Mouse (Mus musculus): ENCODE results near the gene Slc22a15.

Gene Slc22a15

DNA sequence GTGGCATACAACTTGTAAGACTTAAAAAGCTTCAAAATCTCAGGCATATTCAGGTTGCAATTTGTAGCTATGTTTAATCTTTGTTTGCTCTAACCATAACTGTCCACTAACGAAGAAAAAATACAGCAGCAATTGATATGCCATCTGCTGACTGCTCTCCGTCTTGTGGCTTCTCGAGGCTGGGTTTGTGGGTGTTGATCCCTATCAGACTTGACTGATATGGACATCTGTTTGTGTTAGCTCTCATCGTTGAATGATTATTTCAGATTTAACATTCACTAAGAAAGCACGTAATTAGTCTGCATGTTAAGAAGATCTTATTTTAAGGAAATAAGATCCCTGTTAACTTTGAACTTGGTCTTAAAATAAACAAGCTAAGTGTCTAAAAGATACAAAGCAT is 7.7 kb downstream of the Slc22a15 start:
- DNase-seq (ENCODE audit: low spot score in 2 of 2), result no peak

DNA sequence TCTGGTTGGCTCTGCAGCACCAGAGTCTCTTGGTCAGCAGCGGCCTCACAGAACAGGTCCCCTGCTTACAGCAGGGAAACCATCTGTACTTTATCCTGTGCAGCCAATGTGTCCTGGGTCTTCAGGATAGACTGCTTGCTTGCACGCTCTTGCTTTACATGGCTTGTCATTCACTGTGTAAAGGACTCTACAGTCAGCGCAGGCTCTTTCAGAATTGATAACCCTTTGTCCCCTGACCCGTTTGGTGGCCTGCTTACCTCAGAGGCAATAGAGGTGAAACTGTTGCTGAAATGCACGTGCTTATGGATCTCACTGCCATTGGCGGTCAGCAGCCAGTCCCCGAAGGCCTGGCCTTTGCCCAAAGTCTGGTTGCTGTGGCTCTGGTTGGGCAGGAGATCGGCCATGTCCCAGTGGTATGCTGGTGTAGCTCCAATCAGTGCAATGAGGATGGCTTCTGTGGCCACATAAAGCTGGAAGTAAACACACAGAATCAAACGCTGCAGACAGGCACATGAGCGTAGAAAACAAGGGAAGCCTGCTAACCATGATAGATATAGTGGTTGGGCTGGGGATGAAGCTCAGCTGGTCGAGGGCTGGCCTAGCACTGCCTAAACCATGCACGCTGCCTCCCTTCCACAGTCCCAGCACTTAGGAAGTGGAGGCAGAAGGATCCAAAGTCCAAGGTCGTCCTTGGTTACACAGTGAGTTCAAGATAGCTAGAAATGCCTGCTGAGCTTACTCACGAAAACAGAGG is 9.0 kb downstream of the Slc22a15 start:
- no peak for DNase-seq (ENCODE audit: low spot score in 2 of 2)

DNA sequence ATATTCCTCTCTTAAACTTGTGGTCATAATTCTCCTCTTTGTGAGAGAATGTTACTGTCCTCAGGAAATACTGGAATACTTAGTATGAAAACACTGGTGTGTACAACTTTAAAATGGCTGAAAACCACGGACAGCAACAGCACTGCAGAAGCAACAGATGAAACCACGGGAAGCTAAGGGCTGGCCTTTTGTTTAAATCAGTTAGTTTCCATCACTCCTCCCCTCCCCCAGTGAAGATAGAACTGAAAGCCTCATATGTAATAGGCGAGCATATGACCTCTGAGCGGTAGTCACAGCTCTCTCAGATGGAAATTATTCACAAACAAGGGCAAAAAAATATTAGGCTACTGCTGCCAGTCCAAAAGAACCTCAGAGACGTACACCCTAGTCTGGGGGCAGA is 10.0 kb downstream of the Slc22a15 start:
- DNase-seq (ENCODE audit: low spot score in 2 of 2), result no peak

DNA sequence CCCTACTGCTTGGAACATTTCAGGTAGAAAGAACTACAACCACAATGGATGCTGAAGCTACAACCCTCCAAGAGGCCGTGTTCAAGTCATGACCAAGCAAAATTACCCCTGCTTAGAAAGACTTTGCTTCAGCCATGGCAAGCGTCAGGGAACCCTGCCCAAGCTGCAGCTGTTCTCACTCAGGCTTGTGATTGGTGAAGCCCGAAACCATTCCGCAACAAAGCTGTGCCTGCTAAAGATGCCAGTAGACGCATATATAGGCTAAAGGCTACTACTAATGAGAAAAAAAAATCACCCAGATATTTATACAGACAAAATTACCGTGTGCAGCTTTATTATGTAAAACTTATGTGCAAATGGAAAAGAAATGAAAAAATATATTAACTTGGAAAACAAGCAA is 12.2 kb downstream of the Slc22a15 start:
- DNase-seq (ENCODE audit: low spot score in 2 of 2), result no peak

DNA sequence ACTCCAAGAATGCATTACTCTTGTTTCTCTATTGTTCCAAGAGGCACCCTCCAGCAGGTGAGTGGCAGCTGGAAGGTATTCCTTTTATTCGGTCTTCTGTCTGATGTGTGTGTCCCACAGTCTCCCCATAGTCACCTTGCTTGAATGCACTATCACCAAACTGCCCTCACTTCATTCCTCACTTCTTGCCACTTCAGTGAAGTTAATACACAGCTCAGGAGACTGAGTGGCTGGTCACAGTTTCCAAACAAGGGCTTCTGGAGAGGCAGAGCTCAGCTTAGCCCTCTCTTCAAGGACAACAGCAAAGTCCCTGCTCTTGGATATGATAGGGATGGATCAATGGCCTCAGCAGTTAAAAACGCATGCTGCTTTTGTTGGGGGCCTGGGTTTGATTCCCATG is 17.2 kb downstream of the Slc22a15 start:
- DNase-seq (ENCODE audit: low spot score in 2 of 2), result no peak

DNA sequence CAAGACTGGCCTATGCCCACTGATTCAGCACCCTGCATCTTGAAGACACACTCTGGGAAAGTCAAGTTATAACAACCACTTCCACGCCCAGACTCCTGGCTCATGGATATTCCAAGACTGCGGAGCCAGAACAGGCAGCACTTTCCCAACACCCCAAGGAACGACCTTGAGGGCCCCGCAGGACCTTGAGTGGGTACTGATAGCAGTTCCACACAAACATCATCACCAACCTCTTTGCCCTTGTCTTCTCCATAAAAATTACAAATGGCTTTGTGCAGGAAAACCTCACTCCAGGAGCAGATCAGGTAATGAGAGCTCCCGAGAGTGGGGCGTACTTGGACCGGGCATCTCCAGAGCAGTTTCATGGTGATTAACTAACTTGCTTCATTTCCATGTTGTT is 19.5 kb downstream of the Slc22a15 start:
- DNase-seq (ENCODE audit: low spot score in 2 of 2), result no peak

DNA sequence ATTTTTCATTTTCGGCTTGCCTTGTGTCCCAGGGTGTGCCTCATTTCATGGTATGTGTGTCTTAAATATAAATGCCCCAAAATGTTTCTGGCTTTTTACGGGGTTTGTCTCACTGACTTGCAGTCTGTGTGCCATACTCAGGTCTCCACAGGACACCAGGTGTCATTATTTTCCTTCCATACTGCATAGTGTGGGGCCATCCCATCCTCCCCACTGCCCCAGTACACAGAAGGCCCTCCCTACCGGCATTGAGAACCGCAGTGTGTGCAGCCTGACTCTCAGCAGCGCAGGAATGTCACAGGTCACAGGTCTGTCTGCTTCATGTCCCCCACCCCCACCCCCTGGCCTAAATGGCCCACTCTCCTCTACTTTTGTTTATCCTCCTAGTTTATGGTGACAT is 21.2 kb downstream of the Slc22a15 start:
- no peak for DNase-seq (ENCODE audit: low spot score in 2 of 2)

DNA sequence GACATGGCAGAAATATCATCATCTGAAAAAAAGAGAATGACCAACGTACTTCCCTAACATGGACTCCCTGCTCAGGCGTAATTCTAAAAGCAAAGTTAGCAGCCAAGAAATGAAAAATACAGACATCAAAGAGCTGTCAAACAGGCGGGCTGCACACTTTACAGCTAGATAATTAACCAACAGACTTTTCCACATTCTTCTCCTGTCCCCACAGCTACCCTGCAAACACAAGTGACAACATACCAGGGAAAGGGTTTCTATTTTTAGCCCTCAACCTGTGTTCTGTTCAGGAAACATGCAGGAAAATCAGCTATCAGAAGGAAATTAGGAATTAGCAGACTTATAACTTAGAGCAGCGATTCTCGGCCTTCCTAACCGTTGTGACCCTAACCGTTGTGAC is 21.9 kb downstream of the Slc22a15 start:
- no peak for DNase-seq (ENCODE audit: low spot score in 2 of 2)

DNA sequence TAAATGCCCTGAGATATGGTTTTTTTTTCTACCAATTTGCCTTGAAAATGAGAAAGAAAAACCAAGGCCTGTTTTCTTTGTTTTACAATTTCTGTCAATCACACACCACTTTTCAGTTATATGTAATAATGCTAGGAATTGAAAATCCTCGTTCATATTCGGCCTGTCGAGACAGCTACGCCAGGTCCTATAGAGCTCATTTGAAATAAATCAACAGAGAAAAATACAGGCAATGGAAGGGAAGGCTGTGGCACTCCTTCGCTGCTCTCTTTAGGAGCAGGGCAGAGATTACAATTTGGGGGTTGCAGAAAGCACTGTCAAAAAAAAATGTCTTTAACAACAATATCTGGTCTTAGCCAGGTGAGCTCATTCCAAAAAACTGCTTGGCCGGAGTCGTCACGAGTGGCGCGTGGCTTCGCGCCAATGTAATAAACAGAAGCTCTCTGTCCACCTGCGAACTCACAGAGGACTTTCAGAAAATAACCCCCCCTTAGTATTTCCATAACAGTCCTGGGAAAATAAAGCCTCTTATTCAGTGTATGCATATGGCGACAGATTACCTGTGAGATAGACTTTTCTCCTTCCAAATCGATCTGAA is 26.8 kb downstream of the Slc22a15 start:
- DNase-seq (ENCODE audit: low spot score in 2 of 2), result no peak

DNA sequence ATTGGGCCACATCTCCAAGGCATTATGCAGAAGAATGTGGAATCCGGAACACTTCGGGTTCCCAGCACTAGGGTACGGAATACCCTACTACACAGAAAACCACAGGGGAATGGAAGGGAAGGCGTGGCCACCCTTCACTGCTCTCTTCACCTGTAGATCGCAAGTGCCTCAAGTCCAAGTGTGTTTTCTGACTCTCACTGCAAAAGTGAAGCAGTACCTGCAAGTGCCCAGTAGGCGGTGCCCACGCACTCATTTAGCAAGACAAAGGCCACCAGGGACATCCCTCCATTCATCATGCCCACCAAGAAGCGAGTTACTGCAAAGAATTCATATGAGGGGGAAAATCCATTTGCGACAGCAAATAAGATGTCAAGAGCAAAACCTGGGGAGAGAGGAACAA is 27.4 kb downstream of the Slc22a15 start:
- DNase-seq (ENCODE audit: low spot score in 2 of 2), result peak; percentile 20 to 55

DNA sequence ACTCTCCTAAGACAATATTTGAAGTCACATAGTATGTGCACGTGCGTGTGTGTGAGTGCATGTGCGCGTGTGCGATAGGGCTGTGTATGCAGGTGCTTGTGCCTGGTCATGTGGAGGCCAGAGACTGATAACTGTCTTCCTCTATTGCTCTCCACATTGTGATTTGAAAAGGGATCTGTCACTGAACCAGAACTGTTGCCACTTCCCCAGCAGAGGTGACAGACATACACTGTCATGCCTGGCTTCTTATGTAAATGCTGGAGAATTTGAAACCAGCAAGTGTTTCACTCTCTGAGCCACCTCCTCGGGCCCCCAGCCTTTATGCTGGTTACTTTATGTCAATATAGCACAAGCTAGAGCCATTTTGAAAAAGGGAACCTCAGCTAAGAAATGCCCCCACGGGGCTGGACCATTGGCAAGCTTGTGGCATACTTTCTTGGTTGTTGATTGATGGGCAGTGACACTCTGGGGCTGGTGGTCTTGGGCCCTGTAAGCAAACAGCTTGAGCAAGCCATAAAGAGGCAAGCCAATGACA is 28.8 kb downstream of the Slc22a15 start:
- no peak for DNase-seq (ENCODE audit: low spot score in 2 of 2)

DNA sequence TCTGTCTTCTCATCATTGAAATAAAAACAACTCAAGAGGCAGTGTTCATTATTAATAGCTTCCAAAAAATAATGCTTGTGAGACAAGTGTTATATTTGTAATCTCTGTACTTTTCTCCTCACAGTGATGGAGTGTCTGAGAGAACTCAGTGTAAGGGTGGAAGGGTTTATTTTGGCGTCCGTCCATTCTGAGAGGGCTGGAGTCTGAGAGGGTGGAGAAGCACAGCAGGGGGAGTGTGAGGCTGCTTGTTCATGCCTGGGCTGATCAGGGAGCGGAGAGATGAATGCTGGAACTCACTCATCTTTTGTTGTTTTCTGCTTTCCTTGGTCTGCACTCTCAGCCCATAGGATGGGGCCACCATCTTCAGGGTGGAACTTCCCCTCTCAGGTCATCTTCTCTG is 38.7 kb downstream of the Slc22a15 start:
- DNase-seq (ENCODE audit: low spot score in 2 of 2), result no peak

DNA sequence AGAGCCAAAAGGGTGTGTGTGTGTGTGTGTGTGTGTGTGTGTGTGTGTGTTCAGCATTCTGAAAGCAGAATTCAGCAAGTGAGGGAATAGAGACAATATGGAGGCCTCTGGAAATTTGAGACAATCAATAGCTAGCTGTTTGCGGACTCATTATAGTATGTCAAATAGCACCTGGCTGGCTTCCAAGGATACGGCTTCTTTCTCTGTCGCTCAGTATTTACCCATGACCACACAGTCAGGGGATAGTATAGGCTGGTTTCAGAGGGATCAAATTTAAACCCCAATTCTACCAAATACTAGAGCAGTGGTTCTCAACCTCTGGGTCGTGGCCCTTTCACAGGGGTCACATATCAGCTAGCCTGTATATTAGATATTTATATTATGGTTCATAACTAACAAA is 39.2 kb downstream of the Slc22a15 start:
- no peak for DNase-seq (ENCODE audit: low spot score in 2 of 2)

DNA sequence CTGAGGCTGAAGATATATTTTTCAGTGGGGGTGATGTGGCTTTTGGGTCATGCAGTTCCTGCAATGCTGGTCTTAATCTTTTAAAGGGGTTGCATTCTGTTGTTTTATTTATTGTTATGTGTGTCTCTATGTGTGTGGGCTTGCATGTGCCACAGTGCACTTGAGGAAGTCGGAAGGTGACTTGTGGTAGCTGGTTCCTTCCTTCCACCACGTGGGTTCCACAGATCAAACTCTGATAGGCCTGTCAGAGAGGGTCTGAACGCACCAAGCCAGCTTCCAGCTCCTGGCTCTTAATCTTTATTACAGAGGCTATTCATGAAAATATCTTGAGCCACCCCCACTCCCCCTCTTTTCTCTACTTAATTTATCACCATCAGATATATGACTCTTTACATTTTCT is 40.4 kb downstream of the Slc22a15 start:
- no peak for DNase-seq (ENCODE audit: low spot score in 2 of 2)

DNA sequence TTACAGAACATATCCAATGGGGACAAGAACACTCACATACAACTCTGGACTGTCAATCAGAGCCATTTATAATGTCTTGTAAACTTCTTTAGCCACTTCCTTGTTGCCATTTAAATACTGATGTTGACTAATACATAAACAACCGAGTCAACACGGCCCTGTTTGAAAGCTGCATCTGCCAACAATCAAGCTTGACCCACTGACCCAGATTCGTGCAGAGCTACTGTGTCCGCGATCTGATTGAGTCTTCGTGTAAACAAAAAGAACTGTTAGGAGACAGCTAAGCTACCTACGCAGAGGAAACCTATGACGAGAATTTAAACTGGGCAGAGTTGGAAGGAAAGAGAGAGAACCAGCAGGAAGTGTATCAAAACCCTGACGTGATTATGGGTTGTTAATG is 42.5 kb downstream of the Slc22a15 start:
- no peak for DNase-seq (ENCODE audit: low spot score in 2 of 2)

DNA sequence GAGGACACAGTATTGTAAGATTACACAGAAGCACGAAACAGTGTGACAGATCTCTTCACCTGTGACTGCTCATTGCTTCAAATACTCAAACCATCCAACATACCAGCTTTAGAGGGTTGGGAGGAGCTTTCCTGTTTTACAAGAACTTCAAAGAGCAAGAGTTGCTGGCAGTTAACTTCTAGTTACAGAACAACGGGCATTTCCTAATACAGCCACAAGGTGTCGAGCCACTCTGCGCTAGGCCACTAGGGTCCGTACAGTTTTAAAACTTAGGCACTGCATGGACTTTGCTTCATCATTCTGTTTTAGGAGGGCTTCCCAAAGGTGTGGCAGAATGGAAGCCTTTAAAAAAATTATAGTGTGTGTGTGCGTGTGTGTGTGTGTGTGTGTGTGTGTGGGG is 43.4 kb downstream of the Slc22a15 start:
- DNase-seq (ENCODE audit: low spot score in 2 of 2), result no peak

DNA sequence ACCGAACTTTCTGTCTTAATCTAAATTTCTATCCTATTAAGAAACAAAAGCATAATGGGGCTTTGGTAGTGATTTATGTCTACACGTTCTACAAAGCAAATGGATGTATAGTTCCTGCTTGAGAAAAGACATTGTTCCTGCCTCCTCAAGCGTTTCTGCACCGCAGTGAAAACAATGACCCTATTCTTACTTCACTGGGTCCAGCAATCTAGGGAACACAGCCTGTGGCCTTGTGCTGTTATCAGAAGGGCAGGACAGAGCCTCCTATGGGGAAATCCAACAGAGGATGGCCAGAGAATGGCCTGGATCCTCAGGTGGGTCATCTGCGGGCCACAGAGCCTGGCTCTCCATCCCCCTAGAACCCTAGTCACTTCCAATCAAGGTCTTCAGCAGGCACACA is 46.1 kb downstream of the Slc22a15 start:
- no peak for DNase-seq (ENCODE audit: low spot score in 2 of 2)

DNA sequence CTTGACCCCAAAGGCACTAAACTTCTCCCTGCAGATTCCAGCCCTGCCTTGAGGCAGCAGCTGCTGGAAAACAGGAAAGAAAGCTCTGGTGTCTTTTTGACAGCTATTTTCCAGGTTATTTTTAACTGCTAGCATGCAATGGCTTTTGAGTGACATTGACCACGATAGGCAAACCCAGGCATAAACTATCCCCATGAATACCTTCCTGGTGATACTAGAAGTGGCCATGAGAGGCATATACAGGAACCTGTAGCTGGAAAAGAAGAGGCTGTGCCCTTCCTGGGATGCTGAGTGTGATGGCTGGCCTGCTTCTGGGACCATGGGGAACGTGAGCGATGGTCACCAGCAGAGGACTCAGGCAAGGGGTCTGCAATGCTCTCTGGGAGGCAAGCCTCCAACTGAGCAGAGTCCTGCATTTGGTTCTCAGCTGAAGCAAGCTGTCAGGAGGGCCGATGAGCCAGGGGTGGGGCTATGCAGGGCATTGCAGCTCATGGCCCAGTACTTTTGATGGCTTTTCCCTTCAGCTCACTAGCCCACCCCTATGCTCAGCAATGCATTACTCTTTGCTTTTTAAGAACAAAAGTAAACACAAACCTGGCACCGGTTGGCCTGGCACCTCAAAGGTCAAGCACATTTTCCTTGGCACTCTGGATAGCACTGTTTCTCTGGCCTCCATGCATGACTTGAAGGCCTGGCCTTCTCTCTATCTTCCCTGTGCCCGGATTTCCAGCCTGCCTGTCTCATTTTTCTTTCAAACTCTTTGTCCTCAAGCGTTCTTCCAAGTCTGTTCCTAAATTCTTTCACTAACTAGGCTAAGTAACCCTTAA is 47.6 kb downstream of the Slc22a15 start:
- no peak for DNase-seq (ENCODE audit: low spot score in 2 of 2)

DNA sequence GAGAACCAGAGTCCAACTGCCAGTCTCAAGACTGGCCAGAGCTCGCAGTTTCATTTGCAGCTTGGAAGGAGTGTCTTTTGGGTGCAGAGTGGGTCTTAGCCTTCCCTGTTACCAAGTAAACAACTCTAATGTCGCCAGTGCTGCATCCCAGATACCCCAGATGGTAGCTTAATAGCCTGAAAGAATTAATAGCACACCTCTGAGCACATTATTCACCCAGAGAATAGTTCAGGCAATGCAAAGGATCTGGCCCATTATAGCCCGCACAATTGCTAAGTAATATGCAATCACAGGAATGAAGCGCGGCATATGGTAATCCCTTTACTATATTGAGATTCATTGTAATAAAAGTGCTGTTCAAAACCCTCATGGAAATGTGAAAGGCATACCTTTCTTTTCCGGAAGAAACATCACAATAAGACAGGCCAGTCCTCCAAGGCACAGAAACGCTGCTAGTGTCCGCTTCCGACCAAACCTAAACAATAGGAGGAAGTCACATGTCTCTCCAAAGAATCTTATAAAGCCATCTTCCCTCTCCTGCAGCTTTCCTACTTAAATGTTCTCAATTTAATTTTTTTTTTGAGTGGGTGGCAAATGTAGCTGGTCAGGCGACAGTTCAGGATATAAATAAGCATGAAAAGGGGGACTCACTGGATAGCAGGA is 48.9 kb downstream of the Slc22a15 start:
- no peak for DNase-seq (ENCODE audit: low spot score in 2 of 2)

DNA sequence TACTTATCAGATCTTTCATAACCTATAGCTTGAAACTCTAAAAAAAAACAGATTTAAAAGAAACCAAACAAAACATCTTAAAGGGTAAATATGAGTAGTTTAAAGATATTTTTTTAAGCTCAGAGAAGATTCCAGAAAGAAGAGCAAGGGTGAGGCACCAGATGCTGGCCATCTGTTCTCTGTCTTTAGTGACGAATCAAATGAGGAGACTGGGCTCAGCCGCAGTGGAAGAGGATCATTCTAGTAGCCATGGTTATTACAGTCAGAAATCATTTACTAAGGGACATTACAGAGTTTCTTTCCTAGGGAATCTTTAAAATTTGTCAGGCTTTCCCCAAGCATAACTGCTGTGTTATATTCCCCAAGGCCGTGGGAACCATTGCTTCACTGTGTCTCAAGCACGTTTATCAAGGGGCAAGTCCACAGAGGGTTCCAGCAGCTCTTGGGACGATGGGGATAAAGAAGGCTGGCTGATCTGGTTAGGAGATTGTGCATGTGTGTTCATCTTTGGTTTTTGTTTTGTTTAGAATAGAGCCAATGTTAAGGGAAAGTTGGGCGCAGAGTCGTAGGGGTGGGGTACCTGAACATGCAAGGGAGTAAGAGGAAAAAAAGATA is 51.1 kb downstream of the Slc22a15 start:
- no peak for DNase-seq (ENCODE audit: low spot score in 2 of 2)

DNA sequence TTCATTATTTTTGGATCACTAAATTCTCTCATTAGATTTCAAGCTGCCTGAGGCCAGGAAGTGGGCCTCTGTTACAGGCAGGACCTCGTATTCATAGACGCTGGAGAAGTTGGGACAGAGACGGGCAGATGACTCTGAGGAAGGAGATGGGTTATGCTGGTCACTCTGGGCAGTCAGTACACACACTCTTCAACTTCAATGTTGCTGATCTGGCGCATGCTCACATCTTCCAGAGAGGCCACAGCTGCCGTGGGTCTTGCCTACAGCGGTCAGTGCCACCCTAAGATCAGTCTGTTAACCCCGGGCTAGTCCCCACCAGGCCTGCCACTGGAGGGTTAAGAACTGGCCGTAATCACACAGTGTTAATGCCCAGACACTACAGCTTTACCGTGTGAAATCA is 52.3 kb downstream of the Slc22a15 start:
- DNase-seq (ENCODE audit: low spot score in 2 of 2), result no peak

DNA sequence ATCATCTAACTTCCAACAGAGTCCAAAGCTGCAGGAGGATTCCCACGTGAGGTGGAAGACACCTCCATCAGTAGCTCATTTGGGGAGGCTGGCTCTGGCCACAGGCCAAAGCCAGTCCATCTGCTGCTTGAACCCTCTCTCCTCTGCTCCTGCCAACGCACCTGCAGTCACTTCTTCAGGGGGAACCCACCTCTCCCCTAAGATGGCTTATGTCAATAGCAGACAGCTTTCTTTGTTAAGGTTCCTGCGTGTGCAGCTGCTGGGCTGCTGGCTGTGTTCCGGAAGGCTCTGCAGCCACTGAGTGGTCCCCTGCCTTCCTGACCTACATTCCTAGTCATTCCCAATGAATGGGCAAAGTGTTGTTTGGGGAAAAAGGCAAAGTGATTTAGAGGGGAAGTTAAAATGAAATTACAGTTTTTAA is 57.2 kb downstream of the Slc22a15 start:
- DNase-seq (ENCODE audit: low spot score in 2 of 2), result no peak
